26 mouse cellular contexts compared by ENCODE assay signal in the genomic region with DNA sequence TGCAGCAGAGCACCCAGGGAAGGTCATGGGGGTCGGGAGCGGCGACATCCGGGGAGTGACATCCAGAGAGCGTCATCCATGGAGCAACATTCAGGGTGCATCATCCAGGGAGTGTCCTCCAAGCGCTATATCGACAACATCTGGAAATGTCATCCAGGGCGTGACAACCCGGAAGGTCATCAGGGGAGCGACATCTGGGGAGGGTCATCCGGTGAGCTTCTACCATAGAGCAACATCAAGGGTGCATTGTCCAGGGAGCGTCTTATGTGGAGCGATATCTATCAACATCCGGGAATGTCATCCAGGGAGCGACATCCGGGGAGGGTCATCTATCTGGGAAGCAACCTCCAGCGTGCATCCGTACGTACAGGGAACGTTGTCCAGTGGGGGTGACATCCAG. TPM values are rescaled to one million over a fixed set of nuclear protein-coding genes. Genes with fewer than 3 reads are reported as not detected.
DNase-seq lines count a peak whose midpoint lies in the region; ATAC-seq lines count a peak whose summit lies in the region.
"Had no signal": no experiment of that assay in that cellular context is flagged by ENCODE, and none has a peak within 500 bp of the region (broad histone marks: within the 10 kb centered on the region; RNA-seq: fewer than 3 reads in every experiment).

No protein-coding gene starts in this region.

- peak overlapping the region; percentile 46 for H3K4me3 ChIP-seq in megakaryocyte, embryonic 14.5 days (replicated peaks)
- H3K4me3 ChIP-seq: heart, adult 2 months; heart, embryonic 13.5 days; hindbrain, embryonic 10.5 days; hindbrain, embryonic 13.5 days had no signal

- H3K27me3 ChIP-seq in megakaryocyte, embryonic 14.5 days (replicated peaks): no peaks in the 10 kb centered on the region
- H3K27me3 ChIP-seq: heart, embryonic 13.5 days; hindbrain, embryonic 13.5 days had no signal

- H3K9me3 ChIP-seq in megakaryocyte, embryonic 14.5 days: peaks cover 26% of the 10 kb centered on the region
- H3K9me3 ChIP-seq: heart, embryonic 13.5 days had no signal

- no peaks in the 10 kb centered on the region for H3K36me3 ChIP-seq in megakaryocyte, embryonic 14.5 days (replicated peaks; ENCODE audit: low read length)
- H3K36me3 ChIP-seq: G1E; heart, embryonic 13.5 days; hindbrain, embryonic 10.5 days; hindbrain, embryonic 13.5 days had no signal

- H3K4me1 ChIP-seq in megakaryocyte, embryonic 14.5 days: peaks cover 2% of the 10 kb centered on the region; the same call in 1 of the 2 replicates
- H3K4me1 ChIP-seq: heart, embryonic 13.5 days; hindbrain, embryonic 10.5 days; hindbrain, embryonic 13.5 days had no signal

- ATAC-seq in megakaryocyte, adult 5-6 weeks (ENCODE audit: poor library complexity, severe bottlenecking): no peak
- ATAC-seq: activated CD4-positive, CD25-positive, alpha-beta regulatory T cell, adult 4 months; forebrain, embryonic 14.5 days; hindbrain, postnatal 0 days; inflammation-experienced regulatory T-cells, adult 6 months; intestine, postnatal 0 days; Patski had no signal

- intact Hi-C loops in heart, postnatal 10 days (cut with DNase I): no loop called here

- DNase-seq in heart, adult 11 months: peak; percentile 96
- no peak for DNase-seq in heart, postnatal 10 days
- DNase-seq in ES-CJ7 (ENCODE audit: low read depth, low spot score): peak; percentile 93
- DNase-seq in ZHBTc4 (ENCODE audit: low read depth, low spot score): peak; percentile 92
- no peak for DNase-seq in cerebellum, adult 9-10 months
- DNase-seq in layer of hippocampus, adult 9-11 months: no peak
- DNase-seq: adrenal gland, adult 8-10 months; adrenal gland, postnatal 25 days; cerebellum, adult 11-12 months; cerebellum, adult 8-10 months; cerebellum, postnatal 14 days; gastrocnemius, postnatal 25 days; heart, adult 2 months; kidney, adult 8-10 months had no signal

RNA-seq across cellular contexts. Expression of gene Zfp64, which starts 14.7 kb away (rescaled TPM):
- total RNA-seq in heart, postnatal 10 days (2021): 10 to 100 TPM; 11.7 to 12.1 TPM
- polyA plus RNA-seq in megakaryocyte, embryonic 14.5 days (2012; ENCODE audit: insufficient read depth, low replicate concordance): 32.8 and 46.8 TPM in 2 replicates
- total RNA-seq in megakaryocyte, adult 5-6 weeks (2015): 6.7 and 8.8 TPM in 2 replicates
- 13.8 and 17.2 TPM in 2 replicates for total RNA-seq in megakaryocyte, adult 5-6 weeks (2017)

Comparison
In these comparisons a context has a peak if more than half of its experiments do, and no peak if none do; other contexts are left out.
1. DNase-seq: peak in heart, adult 11 months (single experiment), ES-CJ7 (single experiment) and ZHBTc4 (single experiment); none in heart, postnatal 10 days (0 of 2), cerebellum, adult 9-10 months (single experiment) and layer of hippocampus, adult 9-11 months (single experiment).